Comparison of ENCODE assay signal across 18 mouse cellular contexts in genomic region chr19:22105648-22106047, GRCm38 (mm10).
"Had no signal": no experiment of that assay in that cellular context is flagged by ENCODE, and none has a peak within 500 bp of the region (broad histone marks: within the 10 kb centered on the region; RNA-seq: fewer than 3 reads in every experiment).

No protein-coding gene starts in this region.

- ATAC-seq: midbrain, embryonic 16.5 days had no signal

- H3K27ac ChIP-seq: midbrain, embryonic 10.5 days; midbrain, embryonic 12.5 days; neural tube, embryonic 13.5 days; neural tube, embryonic 15.5 days had no signal

- H3K4me2 ChIP-seq: lung, embryonic 14.5 days; midbrain, embryonic 12.5 days; neural tube, embryonic 13.5 days; neural tube, embryonic 15.5 days had no signal

- H3K9ac ChIP-seq: lung, embryonic 14.5 days; midbrain, embryonic 12.5 days; neural tube, embryonic 13.5 days; neural tube, embryonic 15.5 days had no signal

- H3K36me3 ChIP-seq: midbrain, embryonic 10.5 days; midbrain, embryonic 12.5 days; neural tube, embryonic 13.5 days; neural tube, embryonic 15.5 days had no signal

- H3K4me1 ChIP-seq: megakaryocyte, embryonic 14.5 days; neural tube, embryonic 13.5 days; neural tube, embryonic 15.5 days had no signal

- H3K27me3 ChIP-seq: megakaryocyte, embryonic 14.5 days; midbrain, embryonic 12.5 days; neural tube, embryonic 13.5 days; neural tube, embryonic 15.5 days had no signal

- H3K4me3 ChIP-seq: megakaryocyte, embryonic 14.5 days; midbrain, embryonic 10.5 days; midbrain, embryonic 12.5 days; myocyte; neural tube, embryonic 13.5 days; neural tube, embryonic 15.5 days had no signal

- DNase-seq: lung, adult 18-20 months; lung, embryonic 14.5 days; lung, postnatal 10 days; lung, postnatal 4 days; right cerebral cortex, adult 18-20 months; right cerebral cortex, postnatal 25 days; right cerebral cortex, postnatal 4 days; spleen, adult 18-20 months; thymus, adult 18-20 months; thymus, postnatal 14 days; thymus, postnatal 4 days had no signal

- H3K9me3 ChIP-seq: megakaryocyte, embryonic 14.5 days; midbrain, embryonic 10.5 days; midbrain, embryonic 12.5 days; neural tube, embryonic 13.5 days; neural tube, embryonic 15.5 days had no signal
